Mouse (Mus musculus) erythroblast, embryonic 14.5 days (primary cell): ENCODE measurements around the gene Chchd10. TPM values are rescaled to one million over a fixed set of nuclear protein-coding genes. Genes with fewer than 3 reads are reported as not detected.

Source experiments
- H3K27me3 ChIP-seq: 2 replicates; pipeline ENCODE4 v1.6.1; 2012; ENCODE audit warnings: inconsistent platforms; ENCODE audit not compliant: control insufficient read depth
- H3K36me3 ChIP-seq: 2 replicates; pipeline ENCODE4 v1.6.1; 2012; ENCODE audit warnings: mild to moderate bottlenecking, inconsistent platforms; ENCODE audit not compliant: control insufficient read depth
- H3K4me1 ChIP-seq: 2 replicates; pipeline ENCODE4 v1.6.1; 2012; ENCODE audit warnings: inconsistent platforms; ENCODE audit not compliant: control insufficient read depth
- H3K4me3 ChIP-seq: replicated peaks from 2 replicates; pipeline ENCODE3; 2012; ENCODE audit warnings: moderate library complexity, mild to moderate bottlenecking, inconsistent platforms
- H3K9me3 ChIP-seq: 2 replicates; pipeline ENCODE4 v1.6.1; 2012; ENCODE audit warnings: low read length, inconsistent platforms, mixed read lengths; ENCODE audit not compliant: control insufficient read depth
- GATA1 ChIP-seq: IDR thresholded peaks from 2 replicates; pipeline ENCODE4 v1.6.1; 2012; ENCODE audit warnings: low read length, inconsistent platforms, mixed read lengths
- TAL1 ChIP-seq: IDR thresholded peaks from 3 replicates; pipeline ENCODE4 v1.6.1; 2012; ENCODE audit warnings: low read length, inconsistent platforms, mixed read lengths
- polyA plus RNA-seq: library from polyadenylated mRNA; stranded (reverse); fragments of >175 nt; gene quantifications from 2 replicates; pipeline ENCODE4 v1.2.3, GENCODE M21; 2012

The Chchd10 gene
- polyA plus RNA-seq, 1 experiment, result 127 TPM

DNA sequence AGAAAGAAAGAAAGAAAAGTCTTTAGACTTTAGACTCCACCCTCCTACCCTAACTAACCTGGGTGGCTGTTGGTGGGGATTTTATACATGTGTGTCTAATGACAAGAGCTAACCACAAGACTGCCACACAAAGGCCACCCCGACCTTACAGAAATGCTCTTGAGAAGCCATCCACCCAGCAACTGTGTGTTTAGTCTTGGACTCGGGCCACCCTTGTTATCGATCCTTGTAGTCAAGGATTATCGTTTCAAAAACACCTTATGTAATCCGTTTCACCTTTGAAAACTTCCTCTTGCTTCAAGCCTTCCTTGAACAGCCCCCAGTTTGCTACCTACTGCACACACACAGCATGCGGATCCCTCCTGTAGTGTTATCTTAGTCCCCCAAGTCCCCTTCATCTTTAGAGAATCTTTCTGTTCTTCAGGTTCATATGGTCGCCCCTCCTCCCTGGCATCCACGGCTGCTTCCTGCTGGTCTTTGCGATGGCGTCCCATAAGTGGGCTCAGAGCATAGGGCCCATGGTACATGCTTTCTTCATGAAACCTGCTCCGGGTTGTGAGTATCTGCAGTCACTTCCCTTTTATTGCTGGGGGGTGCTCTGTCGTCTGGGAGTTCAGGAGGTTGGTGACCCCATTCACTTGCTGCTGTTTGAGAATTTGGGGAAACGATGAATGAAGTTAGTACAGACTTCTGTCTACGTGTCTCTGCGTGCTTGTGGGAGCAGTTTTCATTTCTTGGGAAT is 10.0 kb downstream of the Chchd10 start, which contains the start of gene Vpreb3:
Gene Vpreb3, plus strand, starts transcription at position 322 of the 742 bp plus-strand sequence.
- Histone ChIP-seq H3K36me3 (peaks cover 25% of the 10 kb centered on the region), H3K27me3 (peaks cover 20% of the 10 kb centered on the region), H3K4me1 (peaks cover 45% of the 10 kb centered on the region), H3K4me3 (no peak within 1 kb of the TSS), H3K9me3 (no peaks in the 10 kb centered on the region)
- TF ChIP-seq TAL1, result no peak
- TF ChIP-seq GATA1, result no peak

DNA sequence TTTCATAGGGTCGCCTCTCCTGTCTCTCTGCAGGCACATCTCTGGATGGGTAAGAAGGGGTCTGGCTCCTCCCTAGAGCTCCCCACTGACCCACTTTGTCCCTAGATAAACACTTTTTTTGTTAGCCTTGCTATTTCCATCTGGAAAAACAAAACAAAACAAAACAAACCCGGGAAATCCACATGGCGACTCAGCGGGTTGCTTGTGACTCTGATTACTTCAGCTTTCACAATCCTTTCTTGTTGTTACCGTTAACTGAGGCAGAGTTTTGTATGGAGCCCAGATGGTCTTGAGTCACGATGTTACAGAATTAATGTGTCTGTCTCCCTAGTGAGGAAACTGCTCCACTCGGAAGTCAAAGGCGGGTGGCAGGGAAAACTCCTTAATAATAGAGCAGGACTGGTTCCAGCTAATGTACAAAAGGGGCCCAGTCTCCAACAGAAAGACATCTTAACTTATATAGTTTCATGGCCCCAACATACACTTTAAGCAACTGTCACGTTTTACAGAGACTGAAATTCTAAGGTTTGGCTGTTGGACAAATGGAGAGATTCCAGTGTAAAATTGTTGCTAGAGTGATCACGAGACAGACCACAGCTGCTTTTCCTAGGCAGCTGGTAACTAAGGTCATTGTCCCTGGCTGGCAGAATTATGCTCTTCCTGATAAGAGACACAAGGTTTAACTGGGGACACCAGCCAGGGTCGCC is 11.3 kb downstream of the Chchd10 start:
- TF ChIP-seq TAL1, result no peak
- TF ChIP-seq GATA1, result no peak
- Histone ChIP-seq H3K9me3 (no peaks in the 10 kb centered on the region), H3K4me1 (peaks cover 36% of the 10 kb centered on the region), H3K36me3 (peaks cover 15% of the 10 kb centered on the region), H3K4me3 (no peak overlapping the region), H3K27me3 (peaks cover 33% of the 10 kb centered on the region)

DNA sequence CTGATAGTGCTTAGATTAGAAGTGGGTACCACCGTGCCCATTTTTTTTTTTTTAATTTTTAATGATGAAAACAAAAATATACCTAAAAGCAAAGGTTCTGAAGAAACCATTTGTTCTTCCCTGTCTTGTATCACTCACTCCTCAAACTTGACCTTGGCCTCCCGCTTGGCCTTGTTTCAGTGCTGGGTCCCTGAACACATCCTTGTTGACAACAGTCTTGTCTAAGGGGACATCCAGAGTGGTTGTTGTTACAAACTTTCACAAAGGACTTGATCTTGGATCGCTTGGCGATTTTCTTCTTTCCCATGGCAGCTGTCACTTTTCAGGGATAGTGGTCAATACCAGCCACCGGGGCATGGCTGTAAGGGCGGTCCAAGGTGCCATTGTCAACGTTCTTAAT is 12.3 kb downstream of the Chchd10 start:
- H3K36me3 ChIP-seq, result peaks cover 8% of the 10 kb centered on the region
- H3K9me3 ChIP-seq, result no peaks in the 10 kb centered on the region
- H3K4me1 ChIP-seq, result peaks cover 27% of the 10 kb centered on the region
- peaks cover 43% of the 10 kb centered on the region for H3K27me3 ChIP-seq
- TF ChIP-seq TAL1, result no peak
- no peak for TF ChIP-seq GATA1
- H3K4me3 ChIP-seq, result no peak overlapping the region

DNA sequence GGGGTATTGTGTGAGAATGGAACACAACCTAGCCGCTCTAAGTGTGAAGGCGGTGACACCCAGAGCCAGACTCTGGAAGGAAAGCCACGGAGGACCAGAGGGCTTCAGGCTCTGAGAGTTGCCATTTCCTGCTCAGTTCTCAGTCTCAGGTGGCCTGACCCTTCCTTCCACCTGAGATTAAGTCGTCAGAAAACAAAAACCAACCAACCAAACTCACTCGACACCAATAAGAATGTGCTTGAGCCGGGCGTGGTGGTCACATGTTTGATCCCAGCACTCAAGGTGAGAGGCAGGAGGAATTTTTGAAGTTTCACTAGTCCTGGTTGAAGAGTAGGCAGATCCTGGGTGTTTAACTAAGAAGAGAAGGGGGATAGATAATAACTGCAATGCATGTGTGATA is 13.0 kb downstream of the Chchd10 start:
- H3K36me3 ChIP-seq, result peaks cover 1% of the 10 kb centered on the region; the same call in 1 of the 2 replicates
- TF ChIP-seq TAL1 (no peak), GATA1 (no peak)
- H3K4me3 ChIP-seq, result no peak overlapping the region
- H3K4me1 ChIP-seq, result peaks cover 25% of the 10 kb centered on the region
- peaks cover 49% of the 10 kb centered on the region for H3K27me3 ChIP-seq
- no peaks in the 10 kb centered on the region for H3K9me3 ChIP-seq

DNA sequence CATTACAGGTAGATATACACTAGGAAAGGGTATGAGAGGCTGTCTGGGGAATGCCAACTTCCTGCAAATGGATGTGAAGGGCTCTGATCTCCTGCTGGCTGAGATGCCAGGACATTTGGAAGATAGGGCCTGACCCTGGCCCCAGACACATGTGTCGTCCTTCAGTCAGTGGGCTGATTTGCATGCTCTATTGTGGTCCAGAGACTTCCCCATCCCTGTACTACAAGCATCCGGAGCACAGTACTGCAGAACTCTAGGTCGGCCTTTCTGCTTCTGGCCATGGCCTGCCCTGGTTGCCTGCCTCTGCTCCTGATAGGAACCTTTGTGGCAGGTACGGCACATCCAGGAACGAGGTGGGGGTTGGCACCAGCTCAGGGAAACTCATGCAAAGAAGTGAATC is 15.1 kb downstream of the Chchd10 start:
- H3K27me3 ChIP-seq, result peaks cover 58% of the 10 kb centered on the region
- H3K4me3 ChIP-seq, result no peak overlapping the region

DNA sequence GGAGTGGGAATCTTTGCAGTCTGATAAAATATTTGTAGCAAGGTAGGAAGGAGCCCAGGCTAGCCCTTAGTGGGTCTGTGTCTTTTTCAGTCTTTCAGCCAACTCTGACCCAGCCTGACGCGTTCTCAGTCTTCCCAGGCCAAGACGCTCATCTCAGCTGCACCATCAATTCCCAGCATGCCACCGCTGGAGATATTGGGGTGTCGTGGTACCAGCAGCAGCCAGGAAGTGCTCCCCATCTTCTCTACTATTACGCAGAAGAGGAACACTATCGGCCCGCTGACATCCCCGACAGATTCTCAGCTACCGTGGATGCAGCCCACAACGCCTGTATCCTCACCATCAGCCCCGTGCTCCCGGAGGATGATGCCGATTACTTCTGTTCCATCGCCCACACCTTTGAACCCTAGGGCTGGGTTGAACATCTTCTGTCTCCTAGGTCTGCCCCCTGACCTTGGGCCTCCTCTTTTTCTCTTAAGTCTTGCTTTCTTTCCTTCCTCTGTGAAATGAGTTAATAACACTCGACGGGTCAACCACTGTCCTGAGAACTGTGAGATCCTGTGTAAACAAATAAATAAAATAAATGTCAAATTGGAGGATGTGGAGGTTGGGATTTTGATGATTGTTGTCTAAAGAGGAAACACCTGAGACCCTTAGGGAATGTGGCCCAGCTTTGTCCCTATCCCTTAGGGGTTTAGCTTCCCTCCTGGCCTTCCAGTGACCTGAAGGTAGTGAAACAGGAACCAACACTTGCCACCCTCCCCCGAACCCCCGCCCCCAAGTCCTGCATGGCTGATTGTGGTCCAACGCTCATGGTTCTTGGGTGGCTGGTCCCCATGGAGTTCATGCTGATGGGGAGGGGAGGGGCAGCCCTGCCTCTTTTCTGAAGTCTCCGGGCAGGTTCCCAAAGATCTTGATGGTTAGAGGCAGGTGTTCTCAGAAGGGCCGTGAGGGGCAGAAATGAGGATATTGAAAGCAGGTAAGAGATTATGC is 16.4 kb downstream of the Chchd10 start:
- H3K27me3 ChIP-seq, result peaks cover 64% of the 10 kb centered on the region
- TF ChIP-seq TAL1 (no peak), GATA1 (no peak)
- no peak overlapping the region for H3K4me3 ChIP-seq
- peaks cover 18% of the 10 kb centered on the region for H3K4me1 ChIP-seq
- H3K36me3 ChIP-seq, result no peaks in the 10 kb centered on the region
- H3K9me3 ChIP-seq, result no peaks in the 10 kb centered on the region

More for the DNA sequence above, 15.1 kb downstream of the Chchd10 start:
- TF ChIP-seq GATA1, result no peak
- no peak for TF ChIP-seq TAL1
- no peaks in the 10 kb centered on the region for H3K36me3 ChIP-seq
- peaks cover 19% of the 10 kb centered on the region for H3K4me1 ChIP-seq
- H3K9me3 ChIP-seq, result no peaks in the 10 kb centered on the region

DNA sequence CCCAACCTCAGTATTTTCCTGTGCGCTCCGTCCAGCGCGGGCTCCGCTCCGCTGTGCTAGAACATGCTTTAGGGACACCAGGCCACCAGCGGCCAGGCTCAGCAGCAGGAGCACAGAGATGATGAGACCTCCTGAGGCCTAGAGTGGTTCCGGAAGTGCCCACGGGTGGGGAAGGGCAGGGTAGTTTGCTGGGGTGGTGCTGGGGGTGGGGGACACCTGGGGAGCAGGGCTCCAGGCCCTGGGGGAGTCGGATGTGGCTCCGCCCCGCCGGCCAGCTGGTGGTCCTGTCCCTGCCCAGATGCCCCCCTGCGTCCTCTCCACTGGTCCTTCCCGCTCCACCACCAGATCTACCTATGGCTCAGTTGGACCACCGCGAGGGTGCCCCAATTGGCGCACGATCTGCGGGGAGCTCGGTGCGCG is 17.9 kb downstream of the Chchd10 start:
- peaks cover 22% of the 10 kb centered on the region for H3K4me1 ChIP-seq
- H3K27me3 ChIP-seq, result peaks cover 65% of the 10 kb centered on the region
- peak overlapping the region; percentile 50 for H3K4me3 ChIP-seq
- no peaks in the 10 kb centered on the region for H3K36me3 ChIP-seq
- H3K9me3 ChIP-seq, result no peaks in the 10 kb centered on the region
- TF ChIP-seq TAL1, result no peak
- no peak for TF ChIP-seq GATA1

DNA sequence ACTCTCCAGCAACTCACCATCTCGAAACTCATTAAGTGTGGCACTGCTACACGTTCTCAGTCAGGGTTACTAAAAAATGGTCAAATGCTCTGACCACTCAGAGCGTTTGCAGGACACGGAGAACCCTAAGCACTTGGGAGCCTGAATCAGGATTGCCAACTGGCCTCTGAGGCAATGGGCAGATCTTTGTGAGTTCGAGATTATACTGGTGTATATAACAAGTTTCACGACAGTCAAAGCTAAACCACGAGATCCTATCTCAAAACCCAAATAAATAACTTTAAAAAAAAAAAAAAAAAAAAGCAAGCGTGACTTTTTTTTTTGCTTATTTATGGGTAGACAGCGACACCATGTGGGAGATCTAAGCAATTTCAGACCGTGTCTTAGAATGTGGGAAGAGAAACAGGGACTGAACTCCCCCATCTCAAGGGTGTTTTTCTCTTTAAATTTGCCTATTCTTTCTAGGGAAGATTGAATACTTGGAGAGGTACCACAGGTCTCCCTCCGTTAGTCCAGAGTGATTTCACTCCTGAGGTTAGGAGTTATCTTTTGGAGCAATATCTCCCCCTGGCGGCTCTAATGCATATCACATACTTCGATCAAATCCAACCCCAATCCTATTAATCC is 18.6 kb downstream of the Chchd10 start:
- Histone ChIP-seq H3K4me1 (peaks cover 22% of the 10 kb centered on the region), H3K27me3 (peaks cover 63% of the 10 kb centered on the region), H3K36me3 (no peaks in the 10 kb centered on the region), H3K4me3 (peak overlapping the region; percentile 26), H3K9me3 (no peaks in the 10 kb centered on the region)
- TF ChIP-seq GATA1 (no peak; the same call in 1 of the 2 replicates), TAL1 (no peak)
